Mouse (Mus musculus) fibroblast of lung, adult 2 months (primary cell): ENCODE data around the gene Taok2.
A peak's percentile ranks its signal among the peaks of the same experiment; 100 is the strongest.

ENCODE experiments used
- DNase-seq: peaks from one replicate; pipeline ENCODE4 v3.0.0-alpha.2; 2011; ENCODE audit warnings: low read depth

Gene Taok2

GRCm38 (mm10) chr7:126825952-126826351 lies 58.6 kb downstream of the Taok2 start:
- no peak for DNase-seq

GRCm38 (mm10) chr7:126825403-126825802 lies 59.1 kb downstream of the Taok2 start:
- no peak for DNase-seq

GRCm38 (mm10) chr7:126823940-126824339 lies 60.6 kb downstream of the Taok2 start:
- no peak for DNase-seq

GRCm38 (mm10) chr7:126823202-126823711 lies 61.2 kb downstream of the Taok2 start:
- no peak for DNase-seq

GRCm38 (mm10) chr7:126822741-126823140 lies 61.8 kb downstream of the Taok2 start:
- DNase-seq: no peak

- DNase-seq: peak; percentile 21
Observed at GRCm38 (mm10) chr7:126821835-126822511, 62.5 kb downstream of the Taok2 start.

GRCm38 (mm10) chr7:126818818-126819217 lies 65.7 kb downstream of the Taok2 start:
- no peak for DNase-seq

GRCm38 (mm10) chr7:126817595-126817994 lies 66.9 kb downstream of the Taok2 start:
- no peak for DNase-seq

GRCm38 (mm10) chr7:126816494-126816893 lies 68.0 kb downstream of the Taok2 start:
- DNase-seq: no peak

- no peak for DNase-seq
Observed at GRCm38 (mm10) chr7:126815726-126816222, 68.7 kb downstream of the Taok2 start.
